Comparison of ENCODE assay signal across 8 mouse cellular contexts in the genomic region with DNA sequence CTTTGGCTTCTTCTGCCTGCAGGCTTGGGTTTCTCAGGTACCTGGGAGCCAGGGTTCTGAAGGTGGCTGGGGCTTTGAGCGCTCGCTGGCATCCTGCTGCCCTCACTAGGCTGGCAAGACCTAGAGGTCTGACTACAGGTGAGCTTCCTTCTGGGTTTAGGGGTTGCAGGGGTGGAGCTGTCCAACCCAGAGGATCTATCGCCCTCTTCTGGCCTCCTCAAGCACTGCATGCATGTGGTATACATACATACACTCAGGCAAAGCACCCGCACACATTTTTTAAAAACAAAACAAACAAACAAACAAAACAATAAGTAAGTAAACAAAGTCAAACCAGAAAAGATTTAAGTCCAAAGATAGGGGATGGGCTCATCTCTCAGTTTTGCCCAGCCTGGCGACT. TPM values are rescaled to one million over a fixed set of nuclear protein-coding genes. Genes with fewer than 3 reads are reported as not detected.
DNase-seq lines count a peak whose midpoint lies in the region; ATAC-seq and TF ChIP-seq lines count a peak whose summit lies in the region.

No protein-coding gene starts in this region.

- 70% methylated on average over 5 of the region's 5 CpGs for WGBS in heart, adult 2 months

- peak; percentile 72 for TF ChIP-seq CTCF in heart, adult 2 months (IDR thresholded peaks at IDR 0.05)

- H3K4me1 ChIP-seq in heart, adult 2 months (ENCODE audit: control insufficient read depth, insufficient read depth, low read length), result no peaks in the 10 kb centered on the region

- no peak overlapping the region for H3K27ac ChIP-seq in heart, adult 2 months

- no peak for TF ChIP-seq POLR2A in heart, adult 2 months (IDR thresholded peaks at IDR 0.05; ENCODE audit: insufficient read depth, low read depth, low read length)

- no peak overlapping the region for H3K4me3 ChIP-seq in heart, adult 2 months

- H3K79me2 ChIP-seq in heart, adult 2 months (replicated peaks; ENCODE audit: control insufficient read depth, insufficient read depth, low read length), result no peaks in the 10 kb centered on the region

- intact Hi-C loops in heart, adult 2 months (cut with DNase I), result no loop called here

- no peak overlapping the region for H3K9ac ChIP-seq in heart, adult 2 months (ENCODE audit: low read depth, low read length)

- peak; percentile 35; the same call in 1 of the 2 replicates for ATAC-seq in granulocyte monocyte progenitor cell, adult 5-6 weeks (replicated peaks; ENCODE audit: poor library complexity, severe bottlenecking)

- H3K36me3 ChIP-seq in heart, adult 2 months (ENCODE audit: control insufficient read depth, insufficient read depth, low read length), result no peaks in the 10 kb centered on the region

- peak; percentile 44; the same call in 1 of the 2 replicates for TF ChIP-seq EP300 in heart, adult 2 months (IDR thresholded peaks at IDR 0.05; ENCODE audit: insufficient read depth, low read depth, low read length)

- peak in 1 of 2 experiments; percentile 62 for DNase-seq in heart, adult 2 months
- DNase-seq in heart, adult 11 months, result no peak
- peak; percentile 75 for DNase-seq in A20 (ENCODE audit: low read depth, low spot score)
- peak; percentile 59 for DNase-seq in NIH3T3 (ENCODE audit: low read depth)
- DNase-seq in lung, postnatal 10 days, result peak; percentile 68
- peak; percentile 79 for DNase-seq in testis, postnatal 10 days (ENCODE audit: low spot score)
- no peak for DNase-seq in frontal cortex, postnatal 10 days (ENCODE audit: low spot score in 2 of 2)

- no peaks in the 10 kb centered on the region for H3K27me3 ChIP-seq in heart, adult 2 months (ENCODE audit: control insufficient read depth, insufficient read depth, low read length)

RNA-seq across cellular contexts. Expression of a gene that starts 14.8 kb away (rescaled TPM):
- total RNA-seq in heart, adult 2 months (2021), result 10 to 100 TPM; 72.5 to 89.5 TPM
- polyA plus RNA-seq in heart, adult 2 months (2012; rRNA removed), result 26.7 and 32.7 TPM in 2 replicates
- total RNA-seq in granulocyte monocyte progenitor cell, adult 5-6 weeks (2014; fragmentation: Nextera tagmentation), result 15.7 and 20.5 TPM in 2 replicates
- 23.3 and 25.3 TPM in 2 replicates for total RNA-seq in granulocyte monocyte progenitor cell, adult 5-6 weeks (2017)

Comparison
In these comparisons a context has a peak if more than half of its experiments do, and no peak if none do; other contexts are left out.
1. DNase-seq: peak in A20 (single experiment), NIH3T3 (single experiment), lung, postnatal 10 days (single experiment) and testis, postnatal 10 days (single experiment); none in heart, adult 11 months (single experiment) and frontal cortex, postnatal 10 days (0 of 2).